Mouse (Mus musculus) retina, adult 2 months (tissue): Measurements from ENCODE around the gene Tom1.

Source experiments
- DNase-seq: peaks from one replicate; pipeline ENCODE4 v3.0.0-alpha.2; 2012; ENCODE audit warnings: low read depth, low spot score

The Tom1 gene

GRCm38 (mm10) chr8:75042171-75042570 lies 8.7 kb downstream of the Tom1 start:
- no peak for DNase-seq

DNA sequence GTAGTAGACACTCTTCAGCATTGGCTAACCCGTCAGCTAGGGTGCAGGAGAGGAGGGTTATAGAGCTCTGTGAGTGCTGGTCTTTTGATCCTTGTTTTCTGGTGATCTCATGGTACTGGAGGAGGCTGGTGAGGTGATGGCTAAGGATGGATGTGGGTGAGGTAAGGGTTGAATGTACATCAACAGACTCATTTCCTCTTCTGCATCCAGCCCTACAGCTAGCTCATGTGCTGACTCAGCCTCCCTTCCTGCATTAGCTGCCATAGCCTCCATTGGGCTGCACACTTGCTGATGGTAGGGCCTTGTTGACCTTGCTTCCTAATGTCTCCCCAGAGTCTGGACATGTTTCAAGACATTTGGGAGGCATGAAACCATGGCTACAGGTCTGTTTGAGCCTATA lies 9.5 kb downstream of the Tom1 start:
- no peak for DNase-seq

DNA sequence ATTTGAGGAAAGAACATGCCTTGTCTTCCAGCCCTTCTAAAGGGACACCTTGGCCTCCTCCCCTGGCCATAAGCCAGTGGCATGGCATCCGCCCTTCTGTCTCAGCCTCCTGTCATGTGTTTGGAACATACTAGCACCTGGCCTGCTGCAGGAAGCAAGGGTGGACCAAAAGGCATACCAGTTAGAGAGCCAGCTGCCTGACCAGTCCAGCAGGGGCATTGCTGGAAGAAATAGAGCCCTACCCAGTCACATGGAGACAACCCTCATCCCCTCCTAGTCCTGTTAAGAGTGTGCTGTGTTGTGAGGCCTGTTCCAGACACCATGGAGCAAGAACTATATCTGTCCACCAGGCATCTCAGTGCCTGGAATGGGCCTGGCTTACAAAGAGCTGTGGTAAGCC lies 12.8 kb downstream of the Tom1 start:
- no peak for DNase-seq

DNA sequence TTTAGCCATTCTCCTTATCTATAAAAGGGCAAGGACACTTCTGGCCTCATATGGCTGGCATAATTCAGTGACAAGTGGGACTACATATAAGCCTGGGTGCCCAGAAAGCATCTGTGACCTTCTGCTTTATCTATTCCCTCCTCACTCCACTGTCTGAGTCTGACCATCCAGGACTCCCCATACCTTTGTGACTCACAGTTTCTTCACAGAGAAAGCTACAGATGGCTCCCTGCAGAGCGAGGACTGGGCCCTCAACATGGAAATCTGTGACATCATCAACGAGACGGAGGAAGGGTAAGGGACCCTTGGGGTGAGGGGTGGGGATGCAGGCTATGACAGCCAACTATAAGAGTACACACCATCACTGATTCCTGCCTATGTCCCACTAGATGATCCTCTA lies 14.3 kb downstream of the Tom1 start:
- no peak for DNase-seq

GRCm38 (mm10) chr8:75053342-75053741 lies 19.8 kb downstream of the Tom1 start:
- DNase-seq: no peak

- DNase-seq: no peak
These were observed 22.2 kb downstream of the Tom1 start for GRCm38 (mm10) chr8:75055673-75056072.

DNA sequence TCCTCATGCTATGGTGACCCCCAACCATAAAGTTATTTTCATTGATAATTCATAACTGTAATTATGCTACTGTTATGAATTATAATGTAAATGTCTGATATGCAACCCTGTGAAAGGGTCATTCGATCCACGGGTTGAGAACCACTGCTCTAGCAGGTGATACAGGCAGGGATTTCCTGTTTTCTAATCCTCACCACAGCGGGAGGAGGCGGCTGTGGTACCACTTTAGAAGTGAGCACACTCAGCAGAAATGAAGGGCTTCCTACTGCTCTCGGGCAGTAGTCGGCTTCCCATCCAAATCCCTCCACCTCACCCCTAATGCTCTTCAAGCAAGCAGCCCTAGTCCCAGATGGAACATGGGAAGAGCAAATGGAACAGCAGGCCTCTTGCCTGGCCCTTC lies 26.5 kb downstream of the Tom1 start:
- no peak for DNase-seq

- DNase-seq: no peak
These were observed 27.3 kb downstream of the Tom1 start for GRCm38 (mm10) chr8:75060815-75061214.

- no peak for DNase-seq
These were observed 29.8 kb downstream of the Tom1 start for GRCm38 (mm10) chr8:75063290-75063689.

GRCm38 (mm10) chr8:75064790-75065189 lies 31.3 kb downstream of the Tom1 start:
- no peak for DNase-seq

DNA sequence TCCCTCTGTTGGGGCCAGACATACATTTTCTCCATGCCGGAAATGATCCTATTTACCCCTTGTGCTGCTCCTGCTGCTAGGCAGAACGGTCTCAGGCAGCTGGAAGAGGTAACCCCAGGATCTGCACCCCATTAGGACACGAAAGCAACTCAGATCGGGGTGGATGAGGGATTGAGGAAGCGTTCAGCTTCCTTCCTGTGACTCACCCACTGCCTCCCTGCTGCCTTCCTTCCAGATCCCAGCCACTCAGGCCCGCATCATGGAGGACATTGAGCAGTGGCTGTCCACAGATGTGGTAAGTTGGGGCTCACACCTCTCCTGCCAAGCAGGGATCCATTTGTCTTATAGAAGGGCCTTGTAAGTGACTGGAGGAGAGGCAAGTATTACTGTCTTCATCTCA lies 33.8 kb downstream of the Tom1 start:
- DNase-seq: no peak

DNA sequence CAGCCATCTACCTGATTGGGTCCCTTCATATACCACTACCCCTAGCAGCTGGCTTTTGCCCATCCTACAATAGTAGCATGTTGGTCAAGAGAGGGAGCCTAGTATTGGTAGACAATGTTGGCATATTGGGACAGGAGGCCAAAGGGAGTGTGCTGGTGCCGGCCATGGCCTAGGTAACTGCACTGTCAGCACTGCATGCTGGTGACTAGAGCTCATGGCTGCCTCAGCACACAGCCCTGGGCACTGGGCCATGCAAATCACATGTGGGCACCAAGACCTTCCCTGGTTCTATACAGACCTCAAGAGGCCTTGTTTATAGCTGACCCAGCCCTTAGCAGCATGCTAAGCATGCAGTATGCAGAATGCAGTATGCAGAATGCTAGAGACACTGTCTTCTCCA lies 36.8 kb downstream of the Tom1 start:
- no peak for DNase-seq

- DNase-seq: peak; percentile 62
These were observed 38.3 kb downstream of the Tom1 start for GRCm38 (mm10) chr8:75071627-75072346.

- DNase-seq: no peak
These were observed 41.4 kb downstream of the Tom1 start for GRCm38 (mm10) chr8:75074876-75075275.

DNA sequence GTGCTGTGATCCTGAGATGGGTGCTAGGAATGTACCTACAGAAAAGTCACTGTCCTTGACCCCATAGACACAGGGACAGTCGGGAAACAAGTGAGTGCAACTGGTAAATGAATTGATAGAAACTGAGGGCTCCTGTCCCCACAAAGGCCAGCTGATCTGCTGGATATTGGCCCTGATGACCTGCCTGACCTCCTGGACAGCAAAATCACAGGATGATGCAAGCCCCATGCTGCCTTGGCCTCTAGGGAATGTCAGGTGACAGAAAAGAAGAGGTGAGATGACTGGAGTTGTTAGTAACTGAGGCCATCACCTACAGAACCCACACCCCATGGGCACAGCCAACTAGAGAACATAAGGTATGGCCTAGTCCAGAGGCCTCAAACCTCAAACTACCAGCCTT lies 44.7 kb downstream of the Tom1 start:
- DNase-seq: no peak

- no peak for DNase-seq
These were observed 45.3 kb downstream of the Tom1 start for GRCm38 (mm10) chr8:75078851-75079250.

DNA sequence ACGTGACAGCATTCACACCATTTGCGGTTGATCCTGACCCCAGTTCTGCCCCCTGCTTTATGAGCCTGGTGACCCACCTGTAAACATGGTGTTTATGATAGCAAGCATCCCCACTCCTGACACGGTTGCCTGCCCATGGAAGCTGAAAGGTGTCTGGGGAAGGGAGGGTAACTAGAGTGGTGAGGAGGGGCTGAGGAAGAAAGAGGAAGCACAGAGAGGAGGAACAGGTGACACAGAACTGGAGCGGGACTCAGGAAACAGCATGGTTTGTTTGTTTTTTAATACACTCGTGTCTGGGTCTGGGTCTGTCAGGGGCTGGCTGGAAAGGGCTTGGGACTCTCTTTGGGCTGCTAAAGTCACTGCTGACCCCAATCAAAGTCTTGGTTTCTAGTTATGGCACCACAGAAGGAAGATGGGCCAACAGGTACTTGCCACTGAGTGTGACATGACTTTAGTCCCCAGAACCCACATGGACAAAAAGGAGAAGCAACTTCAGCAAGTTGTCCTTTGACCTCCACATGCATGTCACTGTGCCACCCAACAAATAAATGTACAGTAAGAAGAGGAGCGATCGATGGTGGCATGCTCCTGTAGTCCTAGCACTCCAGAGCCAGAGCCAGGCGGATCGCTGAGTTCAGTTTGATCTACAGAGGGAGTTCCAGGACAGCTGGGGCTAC lies 48.0 kb downstream of the Tom1 start:
- DNase-seq: no peak

GRCm38 (mm10) chr8:75082181-75082805 lies 48.8 kb downstream of the Tom1 start:
- no peak for DNase-seq

GRCm38 (mm10) chr8:75083846-75084245 lies 50.3 kb downstream of the Tom1 start:
- DNase-seq: peak; percentile 75

DNA sequence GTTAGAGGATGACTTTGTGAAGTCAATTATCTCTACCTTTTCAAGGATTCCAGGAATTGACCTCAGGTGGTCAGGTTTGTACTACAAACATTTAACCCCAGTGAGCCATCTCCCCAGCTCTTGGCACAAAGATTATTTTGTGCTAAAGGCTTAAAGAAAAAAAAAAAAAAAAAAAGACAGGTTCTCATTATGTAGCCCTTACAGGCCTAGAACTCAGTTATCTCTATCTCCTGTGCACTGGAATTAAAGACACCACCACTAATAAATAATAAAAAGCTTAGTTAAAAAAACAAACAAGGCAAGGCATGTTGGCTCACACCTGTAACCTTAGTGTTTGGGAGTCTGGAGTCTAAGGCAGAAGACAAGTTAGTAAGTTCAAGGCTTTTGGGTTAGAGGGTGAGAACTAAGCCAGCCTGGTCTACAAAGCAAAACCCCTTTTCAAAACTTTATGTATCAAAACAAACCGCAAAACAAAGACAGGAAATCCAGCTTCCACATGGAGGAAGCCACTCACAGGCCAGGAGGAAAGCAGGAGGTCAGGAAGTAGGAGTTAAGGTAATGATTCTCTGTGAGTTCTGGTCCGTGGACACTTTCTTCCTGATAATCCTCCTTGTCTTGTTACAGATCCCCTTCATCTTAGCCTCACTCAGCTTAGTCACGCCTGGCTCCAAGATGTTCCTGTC lies 51.0 kb downstream of the Tom1 start:
- no peak for DNase-seq

GRCm38 (mm10) chr8:75086002-75086401 lies 52.5 kb downstream of the Tom1 start:
- DNase-seq: no peak

DNA sequence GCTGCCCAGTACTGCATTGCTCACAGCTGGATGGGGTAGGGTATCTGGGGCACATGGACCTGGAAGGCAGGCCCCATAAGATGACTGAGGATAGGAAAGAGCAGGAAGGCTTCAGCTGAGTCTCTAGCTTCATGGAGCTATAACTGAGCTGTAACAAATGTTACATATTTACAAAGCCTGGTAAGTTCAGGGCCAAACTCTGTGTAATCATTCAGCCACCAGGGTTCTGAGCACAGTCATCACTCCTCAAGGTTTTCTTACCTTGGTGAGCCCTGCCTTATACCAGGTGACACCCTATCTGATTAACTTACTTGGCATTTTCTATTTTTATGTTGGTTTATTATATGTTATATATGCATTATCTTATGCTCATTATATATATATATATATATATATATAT lies 53.6 kb downstream of the Tom1 start:
- no peak for DNase-seq
